Mouse (Mus musculus): ENCODE results near the gene Farsa.
A peak's percentile ranks its signal among the peaks of the same experiment; 100 is the strongest.

Farsa gene

GRCm38 (mm10) chr8:84912391-84912790 lies 55.6 kb downstream of the Farsa start:
- peak; percentile 93 for DNase-seq

GRCm38 (mm10) chr8:84912895-84913501 lies 56.2 kb downstream of the Farsa start:
- peak; percentile 97 for DNase-seq

DNA sequence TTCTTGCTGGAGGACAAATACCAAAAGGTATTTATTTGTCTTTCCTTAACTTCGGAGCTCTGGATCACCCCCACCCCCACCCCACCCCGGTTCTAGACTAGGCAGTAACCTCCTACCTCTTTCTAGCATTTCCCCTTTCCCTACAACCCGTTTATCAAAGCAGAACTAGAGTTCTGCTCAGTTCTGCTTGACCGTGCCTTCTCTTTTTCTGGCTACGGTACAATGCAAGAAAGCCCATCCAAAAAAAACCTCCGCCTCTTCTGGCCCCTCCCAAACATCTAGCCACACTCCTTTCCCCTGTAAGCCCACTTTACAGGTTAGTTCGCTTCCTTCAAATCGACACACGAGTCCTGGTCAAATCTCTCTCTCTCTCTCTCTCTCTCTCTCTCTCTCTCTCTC lies 56.7 kb downstream of the Farsa start:
- no peak for DNase-seq

DNA sequence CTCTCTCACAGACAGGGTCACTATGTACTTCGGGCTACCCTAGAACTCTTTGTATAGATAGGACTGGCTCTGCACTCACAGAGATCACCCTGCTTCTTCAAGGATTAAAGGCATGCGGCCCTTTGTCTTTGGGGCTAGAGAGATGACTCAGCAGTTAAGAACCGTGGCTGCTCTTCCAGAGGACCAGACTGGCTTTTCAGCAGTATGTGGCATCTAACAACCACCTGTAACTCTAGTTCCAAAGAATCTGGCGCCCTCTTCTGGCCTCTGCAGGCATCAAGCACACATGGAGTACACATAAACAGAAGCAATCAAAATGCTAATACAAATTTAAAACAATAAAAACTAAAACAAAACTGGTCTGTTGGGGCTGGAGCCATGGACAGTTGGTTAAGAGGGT lies 57.2 kb downstream of the Farsa start:
- DNase-seq: no peak

DNA sequence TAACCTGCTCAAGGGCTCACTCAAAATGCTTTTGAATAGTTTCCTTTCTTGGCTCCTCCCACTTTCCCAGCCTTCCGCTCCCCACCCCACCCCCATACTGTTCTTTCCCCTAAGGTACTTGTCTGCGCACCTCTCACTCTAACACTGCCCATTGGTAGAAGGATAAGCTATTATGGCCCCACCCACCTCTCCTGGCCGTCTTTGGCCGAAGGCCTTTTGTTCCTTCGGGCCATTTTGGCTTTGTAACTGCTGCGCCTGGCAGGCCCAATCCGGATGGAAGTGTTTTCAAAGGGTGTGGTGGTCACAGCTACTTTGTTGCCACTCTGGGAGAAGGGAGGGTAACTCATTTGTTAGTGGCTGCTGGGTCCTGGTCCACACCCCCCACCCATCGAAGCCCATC lies 58.5 kb downstream of the Farsa start:
- DNase-seq: no peak

GRCm38 (mm10) chr8:84917781-84918180 lies 61.0 kb downstream of the Farsa start:
- DNase-seq: no peak

DNA sequence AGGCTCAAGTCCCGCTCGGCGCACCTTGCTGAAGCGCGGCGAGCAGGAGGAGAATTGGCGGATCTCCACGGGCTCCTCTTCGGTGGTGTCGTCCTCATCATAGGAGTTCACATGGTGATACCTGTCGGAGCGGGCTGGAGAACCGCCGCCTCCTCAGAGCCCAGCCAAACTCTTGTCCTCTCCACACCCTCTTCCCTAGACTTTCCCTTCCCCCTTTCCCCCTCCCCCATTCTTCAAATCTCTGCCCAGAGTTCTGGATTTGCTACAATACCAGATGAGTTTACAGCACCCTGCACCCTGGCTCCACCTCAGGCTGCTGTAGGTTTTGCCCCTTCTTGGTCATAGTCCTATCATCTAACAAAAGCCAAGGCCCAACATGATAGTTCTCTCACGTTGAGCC lies 61.9 kb downstream of the Farsa start:
- no peak for DNase-seq

Measured in heart, adult 11 months (tissue).